Mouse (Mus musculus) macrophage (primary cell): Measurements from ENCODE around the gene Smco4. TPM values are rescaled to one million over a fixed set of nuclear protein-coding genes. Genes with fewer than 3 reads are reported as not detected.

Source experiments
- H3K27ac ChIP-seq: fragments of 350-480 bp; formaldehyde crosslinking; 2 replicates; pipeline ENCODE4 v1.9.0; 2021
- H3K36me3 ChIP-seq: fragments of 350-480 bp; formaldehyde crosslinking; 2 replicates; pipeline ENCODE4 v1.9.0; 2021; ENCODE audit errors: inconsistent target
- H3K4me3 ChIP-seq: fragments of 350-480 bp; formaldehyde crosslinking; 2 replicates; pipeline ENCODE4 v1.9.0; 2021; ENCODE audit errors: inconsistent target
- H3K79me2 ChIP-seq: fragments of 350-480 bp; formaldehyde crosslinking; 2 replicates; pipeline ENCODE4 v1.9.0; 2021; ENCODE audit errors: inconsistent target
- WGBS: methylation state at CpG from one replicate; pipeline ENCODE4 v1.1.7; 2026; ENCODE audit warnings: inconsistent platforms; ENCODE audit not compliant: missing documents; 5-methylcytosine and 5-hydroxymethylcytosine counted together
- polyA plus RNA-seq: library from polyadenylated mRNA; stranded (reverse); fragments of 250-400 nt; gene quantifications from 3 replicates; pipeline ENCODE4 v1.2.4, GENCODE M21; 2018; ENCODE audit warnings: inconsistent platforms

Gene Smco4
- polyA plus RNA-seq, 1 experiment from 2014 or later, result 1.9 TPM

DNA sequence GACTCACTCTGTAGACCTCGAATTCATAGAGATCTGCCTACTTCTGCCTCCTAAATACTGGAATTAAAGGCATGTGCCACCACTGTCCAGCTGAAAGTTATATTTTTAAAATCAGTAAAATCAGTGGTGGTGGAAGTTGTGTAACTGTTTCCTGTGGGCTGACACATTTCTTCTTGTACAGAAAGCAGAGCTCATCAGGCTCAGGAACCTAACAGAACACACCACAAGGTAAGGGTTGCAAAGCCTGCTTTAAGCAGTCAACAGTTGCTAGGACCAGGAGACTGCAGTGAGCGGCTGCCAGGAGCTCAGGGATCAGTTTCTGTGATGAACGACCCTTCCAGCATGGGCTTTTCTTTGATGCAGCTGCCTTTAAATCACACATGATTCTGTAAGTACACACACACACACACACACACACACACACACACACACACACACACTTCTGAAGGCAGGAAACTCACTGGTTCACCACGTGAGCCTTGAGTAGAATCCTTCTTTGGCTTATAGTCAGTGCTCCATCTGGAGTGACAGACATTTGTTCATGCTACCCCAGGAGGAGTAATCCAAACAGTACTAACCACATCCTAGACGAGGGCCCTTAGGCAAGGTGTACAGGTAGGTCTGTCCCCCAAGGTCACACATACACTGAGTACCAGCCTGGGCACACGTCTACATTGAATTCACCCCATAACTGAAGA lies 94.1 kb downstream of the Smco4 start:
- H3K36me3 ChIP-seq, result no peaks in the 10 kb centered on the region
- 31% methylated on average over 6 of the region's 6 CpGs for WGBS
- no peak overlapping the region for H3K27ac ChIP-seq
- no peak overlapping the region for H3K4me3 ChIP-seq
- H3K79me2 ChIP-seq, result no peaks in the 10 kb centered on the region

DNA sequence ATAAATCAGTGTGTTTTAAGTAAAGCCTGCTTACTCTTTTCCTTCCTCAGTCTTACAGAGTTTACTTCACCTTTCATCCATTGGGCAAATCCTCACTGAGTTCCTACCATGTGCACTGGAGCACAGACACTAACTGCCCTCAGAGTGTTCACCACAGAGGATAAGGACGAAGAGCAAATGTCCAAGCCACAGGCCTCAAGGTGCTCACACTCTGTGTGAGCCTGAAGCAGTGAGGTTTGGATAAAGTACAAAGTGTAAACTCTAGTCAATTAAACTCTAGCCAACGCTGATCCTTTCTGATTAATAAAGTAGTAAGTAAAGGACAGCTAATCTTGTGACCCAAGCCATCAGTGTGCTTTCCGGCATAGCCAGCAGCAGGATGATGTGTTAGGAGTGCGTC lies 100.9 kb downstream of the Smco4 start:
- Histone ChIP-seq H3K79me2 (no peaks in the 10 kb centered on the region), H3K4me3 (no peak overlapping the region), H3K36me3 (no peaks in the 10 kb centered on the region), H3K27ac (no peak overlapping the region)
- WGBS, result 93% methylated on average over 4 of the region's 4 CpGs

Other genes starting within 250 kb of the Smco4 start
- gene Med17, start 213.5 kb upstream of the Smco4 start, polyA plus RNA-seq, result 19.5 to 27.1 TPM (median 22.9 TPM) in 3 replicates
- gene Taf1d, start 187.2 kb upstream of the Smco4 start, polyA plus RNA-seq, result 35.7 to 117 TPM (median 46.4 TPM) in 3 replicates
- gene 4931406C07Rik, start 187.0 kb upstream of the Smco4 start, polyA plus RNA-seq, result 30.8 to 111 TPM (median 39.1 TPM) in 3 replicates
- 9.1 to 9.7 TPM (median 9.3 TPM) in 3 replicates for gene Cep295, start 135.6 kb upstream of the Smco4 start, polyA plus RNA-seq
- not detected in 3 replicates for gene Deup1, start 134.5 kb downstream of the Smco4 start, polyA plus RNA-seq
- 21.2 to 26.7 TPM (median 21.7 TPM) in 3 replicates for gene Slc36a4, start 216.3 kb downstream of the Smco4 start, polyA plus RNA-seq